Mouse (Mus musculus): ENCODE data around the gene Nudt4.
A peak's percentile ranks its signal among the peaks of the same experiment; 100 is the strongest.

Gene Nudt4

GRCm38 (mm10) chr10:95535399-95536221, 28.3 kb downstream of the Nudt4 start:
- DNase-seq, result no peak

- DNase-seq, result no peak
These were observed 30.6 kb downstream of the Nudt4 start for GRCm38 (mm10) chr10:95533382-95533781.

GRCm38 (mm10) chr10:95532916-95533315, 31.0 kb downstream of the Nudt4 start:
- DNase-seq, result no peak

- no peak for DNase-seq
These were observed 33.3 kb downstream of the Nudt4 start for GRCm38 (mm10) chr10:95530551-95531121.

- no peak for DNase-seq
These were observed 37.3 kb downstream of the Nudt4 start for GRCm38 (mm10) chr10:95526495-95527122.

GRCm38 (mm10) chr10:95525871-95526270, 38.1 kb downstream of the Nudt4 start:
- DNase-seq, result no peak

GRCm38 (mm10) chr10:95525037-95525675, 38.8 kb downstream of the Nudt4 start:
- DNase-seq, result no peak

GRCm38 (mm10) chr10:95517656-95518055, 46.3 kb downstream of the Nudt4 start:
- no peak for DNase-seq

GRCm38 (mm10) chr10:95515293-95515931, 48.5 kb downstream of the Nudt4 start:
- DNase-seq, result peak; percentile 68

- DNase-seq, result peak; percentile 96
These were observed 49.2 kb downstream of the Nudt4 start, which contains the start of gene Ube2n for GRCm38 (mm10) chr10:95514656-95515292. Ube2n (plus strand) TSS chr10:95515145.

GRCm38 (mm10) chr10:95513768-95514556, 50.0 kb downstream of the Nudt4 start:
- DNase-seq, result peak; percentile 8

- DNase-seq, result no peak
These were observed 51.3 kb downstream of the Nudt4 start for GRCm38 (mm10) chr10:95512635-95513034.

- no peak for DNase-seq
These were observed 54.7 kb downstream of the Nudt4 start for GRCm38 (mm10) chr10:95509263-95509662.

GRCm38 (mm10) chr10:95508793-95509192, 55.2 kb downstream of the Nudt4 start:
- DNase-seq, result no peak

- no peak for DNase-seq
These were observed 55.8 kb downstream of the Nudt4 start for GRCm38 (mm10) chr10:95508126-95508525.

GRCm38 (mm10) chr10:95504341-95504740, 59.6 kb downstream of the Nudt4 start:
- DNase-seq, result no peak

- no peak for DNase-seq
These were observed 60.3 kb downstream of the Nudt4 start for GRCm38 (mm10) chr10:95503443-95504235.

- DNase-seq, result peak; percentile 88
These were observed 62.4 kb downstream of the Nudt4 start, which contains the start of gene Mrpl42 for GRCm38 (mm10) chr10:95501463-95502081. Mrpl42 (minus strand) TSS chr10:95501940.

GRCm38 (mm10) chr10:95501033-95501432, 62.9 kb downstream of the Nudt4 start:
- no peak for DNase-seq
